Mouse (Mus musculus) c-Kit-positive CD71-positive TER-119-positive erythroid progenitor cells, embryonic 14.5 days (primary cell): ENCODE measurements around the gene Gramd1b.

Experiments used
- DNase-seq: peaks from one replicate; pipeline ENCODE4 v3.0.0-alpha.2; 2013; ENCODE audit warnings: low spot score

Gene Gramd1b

GRCm38 (mm10) chr9:40307311-40307710, 223.9 kb downstream of the Gramd1b start:
- DNase-seq: no peak

- DNase-seq: no peak
Observed at GRCm38 (mm10) chr9:40304243-40304642, 226.9 kb downstream of the Gramd1b start.

- no peak for DNase-seq
Observed at GRCm38 (mm10) chr9:40302375-40302774, 228.8 kb downstream of the Gramd1b start.

GRCm38 (mm10) chr9:40301475-40301874, 229.7 kb downstream of the Gramd1b start:
- no peak for DNase-seq

- DNase-seq: no peak
Observed at GRCm38 (mm10) chr9:40300018-40300989, 230.9 kb downstream of the Gramd1b start.

GRCm38 (mm10) chr9:40299323-40299722, 231.9 kb downstream of the Gramd1b start:
- no peak for DNase-seq

GRCm38 (mm10) chr9:40297969-40298368, 233.2 kb downstream of the Gramd1b start:
- DNase-seq: no peak

- DNase-seq: no peak
Observed at GRCm38 (mm10) chr9:40296251-40296650, 234.9 kb downstream of the Gramd1b start.

- no peak for DNase-seq
Observed at GRCm38 (mm10) chr9:40294866-40295265, 236.3 kb downstream of the Gramd1b start.

- DNase-seq: no peak
Observed at GRCm38 (mm10) chr9:40294210-40294609, 237.0 kb downstream of the Gramd1b start.

GRCm38 (mm10) chr9:40293740-40294139, 237.4 kb downstream of the Gramd1b start:
- DNase-seq: no peak

GRCm38 (mm10) chr9:40293286-40293685, 237.9 kb downstream of the Gramd1b start:
- DNase-seq: no peak

GRCm38 (mm10) chr9:40292475-40292874, 238.7 kb downstream of the Gramd1b start:
- no peak for DNase-seq

- DNase-seq: no peak
Observed at GRCm38 (mm10) chr9:40282968-40283367, 248.2 kb downstream of the Gramd1b start.

GRCm38 (mm10) chr9:40279438-40279837, 251.7 kb downstream of the Gramd1b start:
- no peak for DNase-seq

GRCm38 (mm10) chr9:40277671-40278070, 253.5 kb downstream of the Gramd1b start:
- DNase-seq: no peak

GRCm38 (mm10) chr9:40275904-40276303, 255.3 kb downstream of the Gramd1b start:
- DNase-seq: no peak

GRCm38 (mm10) chr9:40272822-40273221, 258.4 kb downstream of the Gramd1b start:
- no peak for DNase-seq

- DNase-seq: no peak
Observed at GRCm38 (mm10) chr9:40271075-40271474, 260.1 kb downstream of the Gramd1b start.

GRCm38 (mm10) chr9:40269880-40270279, 261.3 kb downstream of the Gramd1b start:
- no peak for DNase-seq

GRCm38 (mm10) chr9:40269103-40269861, 261.9 kb downstream of the Gramd1b start, which contains the start of gene Scn3b:
TSS of gene Scn3b (plus strand) at chr9:40269217.
- DNase-seq: no peak

- DNase-seq: no peak
Observed at GRCm38 (mm10) chr9:40268748-40269102, 262.5 kb downstream of the Gramd1b start.
